Mouse (Mus musculus): ENCODE measurements around the gene Tet2.

DNA sequence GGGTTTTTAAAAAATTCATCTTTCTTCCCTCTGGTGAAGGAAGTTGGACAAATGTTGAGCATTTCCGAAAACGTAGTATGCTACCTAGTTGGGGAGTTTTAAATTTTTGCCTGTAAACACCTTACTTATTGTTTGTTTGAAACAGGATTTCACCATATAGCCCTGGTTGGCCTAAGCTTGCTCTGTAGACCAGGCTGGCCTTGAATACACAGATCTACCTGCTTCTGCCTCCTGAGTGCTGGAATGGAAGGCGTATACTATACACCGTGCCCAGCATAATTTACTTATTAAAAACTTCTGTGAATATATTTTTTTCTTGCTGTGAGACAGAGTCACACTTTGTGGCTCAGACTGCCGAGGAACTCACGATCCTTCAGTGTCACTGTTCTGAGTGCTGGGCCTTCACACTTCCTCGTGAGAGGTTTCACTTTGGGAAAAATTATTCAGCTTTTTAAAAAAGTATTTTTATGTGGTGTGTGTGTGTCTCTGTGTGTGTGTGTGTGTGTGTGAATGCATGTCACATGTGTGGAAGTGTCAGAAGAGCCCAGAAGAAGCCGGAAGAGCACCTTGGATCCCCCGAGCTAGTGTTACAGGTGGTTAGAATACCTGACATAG is 38.6 kb upstream of the Tet2 start:
- TF ChIP-seq GATA1 (IDR thresholded peaks at IDR 0.05; ENCODE audit: borderline replicate concordance, low read length) (no peak), FLI1 (IDR thresholded peaks at IDR 0.05; ENCODE audit: low read length) (no peak)

Data from megakaryocyte, embryonic 14.5 days (primary cell).